Mouse (Mus musculus) c-Kit-positive CD71-positive TER-119-positive erythroid progenitor cells, embryonic 14.5 days (primary cell): ENCODE measurements around the gene Aoc1.

Source experiments
- DNase-seq: peaks from one replicate; pipeline ENCODE4 v3.0.0-alpha.2; 2013; ENCODE audit warnings: low spot score

The Aoc1 gene

GRCm38 (mm10) chr6:48909229-48909628 is 36.5 kb downstream of the Aoc1 start:
- no peak for DNase-seq

- peak; percentile 7 for DNase-seq
These were observed 39.3 kb downstream of the Aoc1 start for GRCm38 (mm10) chr6:48912033-48912432.

GRCm38 (mm10) chr6:48913587-48913986 is 40.9 kb downstream of the Aoc1 start:
- no peak for DNase-seq

- no peak for DNase-seq
These were observed 56.9 kb downstream of the Aoc1 start, which contains the start of gene 1600015I10Rik for GRCm38 (mm10) chr6:48929595-48929994. Gene 1600015I10Rik, plus strand, starts transcription at chr6:48929895.

GRCm38 (mm10) chr6:48949596-48949995 is 76.9 kb downstream of the Aoc1 start:
- DNase-seq: no peak

- DNase-seq: no peak
These were observed 78.0 kb downstream of the Aoc1 start for GRCm38 (mm10) chr6:48950676-48951075.

- DNase-seq: no peak
These were observed 78.9 kb downstream of the Aoc1 start for GRCm38 (mm10) chr6:48951630-48952029.

GRCm38 (mm10) chr6:48953220-48953619 is 80.5 kb downstream of the Aoc1 start:
- no peak for DNase-seq

- no peak for DNase-seq
These were observed 81.5 kb downstream of the Aoc1 start for GRCm38 (mm10) chr6:48954211-48954610.

GRCm38 (mm10) chr6:48954946-48955345 is 82.2 kb downstream of the Aoc1 start:
- no peak for DNase-seq

GRCm38 (mm10) chr6:48956785-48957184 is 84.1 kb downstream of the Aoc1 start:
- DNase-seq: no peak

GRCm38 (mm10) chr6:48958053-48958452 is 85.4 kb downstream of the Aoc1 start:
- DNase-seq: no peak
